Mouse (Mus musculus) small intestine, adult 2 months (tissue): Measurements from ENCODE around the gene Kcnk16.

ENCODE experiments used
- CTCF ChIP-seq: fragments of 200-500 bp; IDR thresholded peaks from 2 replicates; pipeline ENCODE4 v1.5.1; 2012; ENCODE audit warnings: low read depth, mild to moderate bottlenecking, control low read depth, inconsistent platforms, low read length, moderate library complexity, mixed read lengths; ENCODE audit not compliant: insufficient replicate concordance, insufficient read length; ENCODE audit errors: extremely low read depth
- POLR2A ChIP-seq: fragments of 200-500 bp; IDR thresholded peaks from 2 replicates; pipeline ENCODE4 v1.6.1; 2012; ENCODE audit warnings: low read depth, mild to moderate bottlenecking, control low read depth, inconsistent platforms, low read length, moderate library complexity

- TF ChIP-seq CTCF: no peak
- TF ChIP-seq POLR2A: no peak
These were observed 6.7 kb downstream of the Kcnk16 start for GRCm38 (mm10) chr14:20262346-20262745.
